Mouse (Mus musculus) frontal cortex, postnatal 10 days (tissue): ENCODE data around the gene Gm3012.
"Not testable (repeated sequence)": the region's sequence is repeated elsewhere in the genome, so short reads cannot be mapped to it uniquely, and the experiment has no call there.

Source experiments
- DNase-seq, 2 experiments: peaks; one replicate each; pipeline ENCODE4 v3.0.0; 2022; ENCODE audit warnings: low spot score in 2 of 2, mixed read lengths in 1 of 2

The Gm3012 gene

GRCm38 (mm10) chr14:3634212-3634611 is at the start of gene Gm3012:
Gene Gm3012 (plus strand): TSS chr14:3634512.
- DNase-seq = not testable (repeated sequence)

- not testable (repeated sequence) for DNase-seq
Observed at GRCm38 (mm10) chr14:3651730-3652129, 17.4 kb downstream of the Gm3012 start, which contains the start of gene Gm3020. Gene Gm3020 (plus strand): TSS chr14:3652030.

GRCm38 (mm10) chr14:3688483-3688882 is 54.2 kb downstream of the Gm3012 start, which contains the start of gene Gm3043:
Gene Gm3043 (plus strand): TSS chr14:3688783.
- DNase-seq = not testable (repeated sequence)
